Mouse (Mus musculus): ENCODE results near the gene Iqcf3.

The Iqcf3 gene

DNA sequence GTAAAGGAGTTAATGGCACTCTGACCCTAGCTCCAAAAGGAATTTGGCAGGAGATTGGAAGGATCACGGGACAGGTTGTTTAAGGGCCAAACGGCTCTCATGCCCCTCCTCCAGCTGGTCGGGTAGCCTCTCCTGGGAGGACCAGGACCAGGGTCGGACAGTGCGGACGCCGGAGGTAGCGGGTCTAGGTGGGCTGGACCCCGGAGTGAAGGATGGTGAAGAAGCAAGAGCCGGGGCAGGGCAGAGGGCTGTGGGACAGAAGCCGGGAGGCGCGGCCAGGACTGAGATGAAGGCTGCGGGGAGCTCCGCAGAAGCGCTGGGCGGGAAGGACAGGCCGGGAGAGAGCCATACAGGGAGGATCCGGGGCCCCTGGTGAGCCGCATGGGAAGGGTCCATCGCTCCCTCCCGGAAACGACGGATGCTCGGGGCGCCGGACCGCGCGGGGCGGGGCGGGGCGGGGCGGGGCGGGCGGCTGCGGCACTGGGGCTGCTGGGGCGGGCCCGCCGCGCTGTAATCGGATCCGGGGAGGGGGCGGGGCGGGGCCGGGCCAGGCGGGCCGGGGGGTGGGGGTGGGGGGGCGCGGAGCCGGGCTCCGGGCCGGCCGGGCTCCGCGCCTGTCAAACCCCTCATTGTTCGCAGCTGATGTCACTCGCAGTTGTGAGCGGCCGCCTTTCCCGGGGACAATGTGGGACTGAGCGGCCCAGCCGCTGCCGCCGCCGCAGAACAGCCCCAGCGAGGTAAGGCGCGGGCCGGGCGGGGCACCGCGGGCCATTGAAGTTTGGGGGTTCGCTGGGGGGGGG lies 108.0 kb downstream of the Iqcf3 start, which contains the start of gene Pcbp4:
Pcbp4 (plus strand) TSS at position 21 of the 800 bp plus-strand sequence.
- DNase-seq (ENCODE audit: low read depth, low spot score) = no peak
